ENCODE assay signal across 8 mouse cellular contexts in genomic region chr15:98807895-98808650, GRCm38 (mm10). TPM values are rescaled to one million over a fixed set of nuclear protein-coding genes. Genes with fewer than 3 reads are reported as not detected.
DNase-seq lines count a peak whose midpoint lies in the region; ATAC-seq and TF ChIP-seq lines count a peak whose summit lies in the region.

No protein-coding gene starts in this region.

- H3K9ac ChIP-seq in midbrain, embryonic 13.5 days (replicated peaks), result peak overlapping the region; percentile 59

- H3K27ac ChIP-seq in cortical plate, adult 2 months (ENCODE audit: insufficient read depth, low read length), result peak overlapping the region; percentile 83
- no peak overlapping the region for H3K27ac ChIP-seq in midbrain, embryonic 13.5 days

- intact Hi-C loops in heart, postnatal 10 days (cut with DNase I), result loop anchor here (2.0 kb wide), 1 partner anchor 23 kb away; the partner anchor contains the start of gene Prkag1

- peak; percentile 49 for ATAC-seq in midbrain, embryonic 13.5 days

- H3K36me3 ChIP-seq in midbrain, embryonic 13.5 days, result peaks cover 19% of the 10 kb centered on the region

- H3K4me3 ChIP-seq in cortical plate, adult 2 months (ENCODE audit: insufficient read depth, low read length), result peak overlapping the region; percentile 95
- H3K4me3 ChIP-seq in midbrain, embryonic 13.5 days (replicated peaks), result peak overlapping the region; percentile 48

- H3K27me3 ChIP-seq in midbrain, embryonic 13.5 days, result peaks cover 81% of the 10 kb centered on the region

- 1% methylated on average over 33 of the region's 34 CpGs for WGBS in midbrain, embryonic 13.5 days

- H3K9me3 ChIP-seq in midbrain, embryonic 13.5 days, result no peaks in the 10 kb centered on the region

- no peak for TF ChIP-seq CTCF in cortical plate, adult 2 months (IDR thresholded peaks at IDR 0.05; ENCODE audit: extremely low read depth, insufficient read depth, low read length)

- peak; percentile 61 to 79 for DNase-seq in adrenal gland, adult (ENCODE audit: inconsistent age in 2 of 2, low spot score in 1 of 2)
- DNase-seq in adrenal gland, postnatal 4 days (ENCODE audit: low spot score in 2 of 2), result no peak
- DNase-seq in 416B (ENCODE audit: low read depth), result peak; percentile 54
- DNase-seq in heart, postnatal 10 days, result peak; percentile 61 to 68
- peak; percentile 78 to 86 for DNase-seq in left cerebral cortex, adult 18-20 months (ENCODE audit: low spot score in 2 of 2)
- peak; percentile 78 for DNase-seq in thymus, postnatal 14 days

- TF ChIP-seq POLR2A in cortical plate, adult 2 months (IDR thresholded peaks at IDR 0.05; ENCODE audit: extremely low read depth, insufficient read depth, low read length), result peak; percentile 70; the same call in 1 of the 2 replicates

- peaks cover 7% of the 10 kb centered on the region; the same call in 1 of the 2 replicates for H3K4me1 ChIP-seq in cortical plate, adult 2 months (ENCODE audit: control insufficient read depth, insufficient read depth, low read length)
- H3K4me1 ChIP-seq in midbrain, embryonic 13.5 days (replicated peaks), result peaks cover 51% of the 10 kb centered on the region

- H3K4me2 ChIP-seq in midbrain, embryonic 13.5 days (replicated peaks), result peak overlapping the region; percentile 63

RNA-seq across cellular contexts. Expression of gene Ddn, which starts 1.2 kb away (rescaled TPM):
- 1 to 10 TPM in 1 of 2 experiments, under 1 TPM in 1; 0.76 to 4.2 TPM for total RNA-seq in adrenal gland, postnatal 4 days (2021)
- polyA plus RNA-seq in cortical plate, adult 2 months (2012; rRNA removed), result 723 and 876 TPM in 2 replicates
- under 1 TPM; 0.10 to 0.32 TPM for total RNA-seq in heart, postnatal 10 days (2021)
- 100 to 1,000 TPM; 778 to 797 TPM for total RNA-seq in left cerebral cortex, adult 18-20 months (2021)
- 0.50 and 1.2 TPM in 2 replicates for polyA plus RNA-seq in midbrain, embryonic 13.5 days (2015; fragmentation: Nextera tagmentation; extraction: Ambion mirVana)

RNA-seq across cellular contexts. Expression of gene Wnt1, which starts 18.4 kb away (rescaled TPM):
- total RNA-seq in adrenal gland, postnatal 4 days (2021), result not detected
- 0.15 and 0.17 TPM in 2 replicates for polyA plus RNA-seq in cortical plate, adult 2 months (2012; rRNA removed)
- total RNA-seq in heart, postnatal 10 days (2021), result not detected
- total RNA-seq in left cerebral cortex, adult 18-20 months (2021), result not detected
- polyA plus RNA-seq in midbrain, embryonic 13.5 days (2015; fragmentation: Nextera tagmentation; extraction: Ambion mirVana), result 4.0 and 8.6 TPM in 2 replicates

RNA-seq across cellular contexts. Expression of gene Prkag1, which starts 23.2 kb away (rescaled TPM):
- 10 to 100 TPM; 66.4 to 68.2 TPM for total RNA-seq in adrenal gland, postnatal 4 days (2021)
- 71.3 and 75.7 TPM in 2 replicates for polyA plus RNA-seq in cortical plate, adult 2 months (2012; rRNA removed)
- total RNA-seq in heart, postnatal 10 days (2021), result 10 to 100 TPM; 93.7 to 94.3 TPM
- total RNA-seq in left cerebral cortex, adult 18-20 months (2021), result 10 to 100 TPM; 54.6 to 56.2 TPM
- 83.3 and 89.9 TPM in 2 replicates for polyA plus RNA-seq in midbrain, embryonic 13.5 days (2015; fragmentation: Nextera tagmentation; extraction: Ambion mirVana)

RNA-seq across cellular contexts. Expression of gene Wnt10b, which starts 30.1 kb away (rescaled TPM):
- total RNA-seq in adrenal gland, postnatal 4 days (2021), result 1 to 10 TPM in 1 of 2 experiments, under 1 TPM in 1; 0.68 to 1.2 TPM
- polyA plus RNA-seq in cortical plate, adult 2 months (2012; rRNA removed), result 2.6 and 3.1 TPM in 2 replicates
- under 1 TPM; 0.43 to 0.67 TPM for total RNA-seq in heart, postnatal 10 days (2021)
- 1 to 10 TPM in 1 of 2 experiments, under 1 TPM in 1; 0.63 to 1.1 TPM for total RNA-seq in left cerebral cortex, adult 18-20 months (2021)
- 0.24 TPM in 1 of 2 replicates, not detected in the other for polyA plus RNA-seq in midbrain, embryonic 13.5 days (2015; fragmentation: Nextera tagmentation; extraction: Ambion mirVana)

RNA-seq across cellular contexts. Expression of gene Arf3, which starts 45.1 kb away (rescaled TPM):
- 100 to 1,000 TPM; 124 to 135 TPM for total RNA-seq in adrenal gland, postnatal 4 days (2021)
- polyA plus RNA-seq in cortical plate, adult 2 months (2012; rRNA removed), result 701 and 730 TPM in 2 replicates
- total RNA-seq in heart, postnatal 10 days (2021), result 10 to 100 TPM; 36.3 to 40.1 TPM
- total RNA-seq in left cerebral cortex, adult 18-20 months (2021), result 100 to 1,000 TPM; 724 to 773 TPM
- 57.5 and 66.0 TPM in 2 replicates for polyA plus RNA-seq in midbrain, embryonic 13.5 days (2015; fragmentation: Nextera tagmentation; extraction: Ambion mirVana)

Comparison
In these comparisons a context has a peak if more than half of its experiments do, and no peak if none do; other contexts are left out.
1. DNase-seq: peak in adrenal gland, adult (2 of 2), 416B (single experiment), heart, postnatal 10 days (2 of 2), left cerebral cortex, adult 18-20 months (2 of 2) and thymus, postnatal 14 days (single experiment); none in adrenal gland, postnatal 4 days (0 of 2).
2. RNA of gene Ddn, which starts 1.2 kb away (total RNA-seq): 778 to 797 TPM in left cerebral cortex, adult 18-20 months; 0.76 to 4.2 TPM in adrenal gland, postnatal 4 days and 0.10 to 0.32 TPM in heart, postnatal 10 days; every median in the first group is over 100 times any median in the second.